Mouse (Mus musculus): Measurements from ENCODE around the gene Mrpl4.

- TF ChIP-seq GATA1 (IDR thresholded peaks at IDR 0.05; ENCODE audit: low read depth, low read length) (no peak), CTCF (IDR thresholded peaks at IDR 0.05 in 2 of 3, conservative IDR thresholded peaks at IDR 0.05 in 1 of 3; ENCODE audit: control insufficient read depth in 1 of 3, insufficient read depth in 1 of 3, low read depth in 2 of 3, low read length in 3 of 3, poor library complexity in 1 of 3, severe bottlenecking in 1 of 3) (no peak), TCF12 (IDR thresholded peaks at IDR 0.05; ENCODE audit: low read depth, low read length) (no peak), CHD2 (IDR thresholded peaks at IDR 0.05; ENCODE audit: low read length) (no peak), BHLHE40 (IDR thresholded peaks at IDR 0.05; ENCODE audit: borderline replicate concordance, low read depth, low read length) (no peak)
These were observed 25.3 kb downstream of the Mrpl4 start for GRCm38 (mm10) chr9:21027774-21028290.
